Mouse (Mus musculus): ENCODE measurements around the gene Gm7029. TPM values are rescaled to one million over a fixed set of nuclear protein-coding genes. Genes with fewer than 3 reads are reported as not detected.
A peak's percentile ranks its signal among the peaks of the same experiment; 100 is the strongest.

Gm7029 gene
- polyA plus RNA-seq, 1 experiment from 2014 or later, result not detected

- peaks cover 25% of the 10 kb centered on the region for H3K36me3 ChIP-seq
- no peaks in the 10 kb centered on the region for H3K27me3 ChIP-seq (ENCODE audit: insufficient read depth, poor library complexity, severe bottlenecking)
- peaks cover 47% of the 10 kb centered on the region for H3K4me1 ChIP-seq
- DNase-seq (ENCODE audit: low spot score), result peak; percentile 92
- H3K9me3 ChIP-seq, result no peaks in the 10 kb centered on the region
- peak overlapping the region; percentile 82 for H3K4me3 ChIP-seq
- H3K27ac ChIP-seq, result peak overlapping the region; percentile 83
- WGBS, result under 1% methylated on average over 52 of the region's 52 CpGs
Measured at GRCm38 (mm10) chr17:33919351-33920281, 46.0 kb downstream of the Gm7029 start.

GRCm38 (mm10) chr17:33920282-33921097 lies 46.9 kb downstream of the Gm7029 start:
- WGBS, result under 1% methylated on average over 36 of the region's 36 CpGs
- no peaks in the 10 kb centered on the region for H3K9me3 ChIP-seq
- peak; percentile 92 for DNase-seq (ENCODE audit: low spot score)
- peak overlapping the region; percentile 83 for H3K27ac ChIP-seq
- H3K36me3 ChIP-seq, result peaks cover 22% of the 10 kb centered on the region
- H3K27me3 ChIP-seq (ENCODE audit: insufficient read depth, poor library complexity, severe bottlenecking), result no peaks in the 10 kb centered on the region
- H3K4me3 ChIP-seq, result peak overlapping the region; percentile 82
- H3K4me1 ChIP-seq, result peaks cover 41% of the 10 kb centered on the region

- DNase-seq (ENCODE audit: low spot score), result no peak
- 0 out of 2 replicates have a peak overlapping the region, but pooled peaks have one; percentile 82 for H3K4me3 ChIP-seq
- peaks cover 41% of the 10 kb centered on the region for H3K4me1 ChIP-seq
- H3K27ac ChIP-seq, result no peak overlapping the region
- WGBS, result 87% methylated on average over 7 of the region's 7 CpGs
- no peaks in the 10 kb centered on the region for H3K9me3 ChIP-seq
- H3K27me3 ChIP-seq (ENCODE audit: insufficient read depth, poor library complexity, severe bottlenecking), result no peaks in the 10 kb centered on the region
- peaks cover 26% of the 10 kb centered on the region for H3K36me3 ChIP-seq
Measured at GRCm38 (mm10) chr17:33921361-33921760, 47.7 kb downstream of the Gm7029 start.

Small RNA genes lying within 50 kb of the gene (microRNA-seq; reads per million reads assigned to microRNA genes)
- gene Gm27740, result not detected

Other genes starting within 250 kb of the Gm7029 start
- 28.2 and 32.6 TPM in 2 replicates for gene Zfp414, start 244.7 kb upstream of the Gm7029 start, polyA plus RNA-seq (2016; fragmentation: Nextera tagmentation; extraction: Ambion mirVana)
- 0.33 and 0.44 TPM in 2 replicates for gene Pram1, start 235.8 kb upstream of the Gm7029 start, polyA plus RNA-seq (2016; fragmentation: Nextera tagmentation; extraction: Ambion mirVana)
- gene Hnrnpm, start 187.0 kb upstream of the Gm7029 start, polyA plus RNA-seq (2016; fragmentation: Nextera tagmentation; extraction: Ambion mirVana), result 281 and 336 TPM in 2 replicates
- gene March2, start 155.2 kb upstream of the Gm7029 start, polyA plus RNA-seq (2016; fragmentation: Nextera tagmentation; extraction: Ambion mirVana), result 65.8 and 73.1 TPM in 2 replicates
- 316 and 329 TPM in 2 replicates for gene Rab11b, start 113.3 kb upstream of the Gm7029 start, polyA plus RNA-seq (2016; fragmentation: Nextera tagmentation; extraction: Ambion mirVana)
- gene Angptl4, start 92.0 kb upstream of the Gm7029 start, polyA plus RNA-seq (2016; fragmentation: Nextera tagmentation; extraction: Ambion mirVana), result 7.4 and 19.8 TPM in 2 replicates
- 37.1 and 47.9 TPM in 2 replicates for gene Kank3, start 63.3 kb upstream of the Gm7029 start, polyA plus RNA-seq (2016; fragmentation: Nextera tagmentation; extraction: Ambion mirVana)
- gene Rps28, start 49.3 kb upstream of the Gm7029 start, polyA plus RNA-seq (2016; fragmentation: Nextera tagmentation; extraction: Ambion mirVana), result 576 and 657 TPM in 2 replicates
- gene Ndufa7, start 49.3 kb upstream of the Gm7029 start, polyA plus RNA-seq (2016; fragmentation: Nextera tagmentation; extraction: Ambion mirVana), result 482 and 487 TPM in 2 replicates
- gene Cd320, start 30.7 kb upstream of the Gm7029 start, polyA plus RNA-seq (2016; fragmentation: Nextera tagmentation; extraction: Ambion mirVana), result 61.6 and 75.7 TPM in 2 replicates
- gene Kifc1, start 16.8 kb downstream of the Gm7029 start, polyA plus RNA-seq (2016; fragmentation: Nextera tagmentation; extraction: Ambion mirVana), result 3.6 and 5.2 TPM in 2 replicates
- gene Platr17, start 31.3 kb downstream of the Gm7029 start, polyA plus RNA-seq (2016; fragmentation: Nextera tagmentation; extraction: Ambion mirVana), result 0.28 and 0.73 TPM in 2 replicates
- 46.6 and 52.9 TPM in 2 replicates for gene Daxx, start 35.6 kb downstream of the Gm7029 start, polyA plus RNA-seq (2016; fragmentation: Nextera tagmentation; extraction: Ambion mirVana)
- gene Tapbp, start 42.1 kb downstream of the Gm7029 start, polyA plus RNA-seq (2016; fragmentation: Nextera tagmentation; extraction: Ambion mirVana), result 13.9 and 20.5 TPM in 2 replicates
- gene Zbtb22, start 42.1 kb downstream of the Gm7029 start, polyA plus RNA-seq (2016; fragmentation: Nextera tagmentation; extraction: Ambion mirVana), result 16.0 and 17.3 TPM in 2 replicates
- 37.1 and 44.2 TPM in 2 replicates for gene Rgl2, start 55.7 kb downstream of the Gm7029 start, polyA plus RNA-seq (2016; fragmentation: Nextera tagmentation; extraction: Ambion mirVana)
- 161 and 198 TPM in 2 replicates for gene Pfdn6, start 66.5 kb downstream of the Gm7029 start, polyA plus RNA-seq (2016; fragmentation: Nextera tagmentation; extraction: Ambion mirVana)
- gene Wdr46, start 66.8 kb downstream of the Gm7029 start, polyA plus RNA-seq (2016; fragmentation: Nextera tagmentation; extraction: Ambion mirVana), result 35.8 and 48.1 TPM in 2 replicates
- gene B3galt4, start 77.7 kb downstream of the Gm7029 start, polyA plus RNA-seq (2016; fragmentation: Nextera tagmentation; extraction: Ambion mirVana), result 5.9 and 7.1 TPM in 2 replicates
- 47.1 and 47.5 TPM in 2 replicates for gene Vps52, start 82.0 kb downstream of the Gm7029 start, polyA plus RNA-seq (2016; fragmentation: Nextera tagmentation; extraction: Ambion mirVana)
- 1,115 and 1,297 TPM in 2 replicates for gene Rps18, start 82.2 kb downstream of the Gm7029 start, polyA plus RNA-seq (2016; fragmentation: Nextera tagmentation; extraction: Ambion mirVana)
- 13.0 and 16.2 TPM in 2 replicates for gene H2-K1, start 126.5 kb downstream of the Gm7029 start, polyA plus RNA-seq (2016; fragmentation: Nextera tagmentation; extraction: Ambion mirVana)
- 14.4 and 15.8 TPM in 2 replicates for gene Ring1, start 150.8 kb downstream of the Gm7029 start, polyA plus RNA-seq (2016; fragmentation: Nextera tagmentation; extraction: Ambion mirVana)
- gene H2-Ke6, start 154.2 kb downstream of the Gm7029 start, polyA plus RNA-seq (2016; fragmentation: Nextera tagmentation; extraction: Ambion mirVana), result 32.4 and 36.4 TPM in 2 replicates
- 160 and 180 TPM in 2 replicates for gene Slc39a7, start 157.8 kb downstream of the Gm7029 start, polyA plus RNA-seq (2016; fragmentation: Nextera tagmentation; extraction: Ambion mirVana)
- 31.4 and 40.6 TPM in 2 replicates for gene Rxrb, start 158.0 kb downstream of the Gm7029 start, polyA plus RNA-seq (2016; fragmentation: Nextera tagmentation; extraction: Ambion mirVana)
- 0.38 and 1.0 TPM in 2 replicates for gene Col11a2, start 165.6 kb downstream of the Gm7029 start, polyA plus RNA-seq (2016; fragmentation: Nextera tagmentation; extraction: Ambion mirVana)
- 0.62 and 0.84 TPM in 2 replicates for gene H2-Oa, start 218.5 kb downstream of the Gm7029 start, polyA plus RNA-seq (2016; fragmentation: Nextera tagmentation; extraction: Ambion mirVana)
- 4.2 and 7.1 TPM in 2 replicates for gene H2-DMa, start 245.7 kb downstream of the Gm7029 start, polyA plus RNA-seq (2016; fragmentation: Nextera tagmentation; extraction: Ambion mirVana)
- 77.6 and 101 TPM in 2 replicates for gene Brd2, start 248.8 kb downstream of the Gm7029 start, polyA plus RNA-seq (2016; fragmentation: Nextera tagmentation; extraction: Ambion mirVana)